Mouse (Mus musculus): ENCODE measurements around the gene Gm17334.

Gene Gm17334

GRCm38 (mm10) chr11:53747985-53748384 is 25.0 kb downstream of the Gm17334 start:
- DNase-seq (ENCODE audit: low spot score) = no peak

GRCm38 (mm10) chr11:53745260-53745659 is 27.7 kb downstream of the Gm17334 start:
- DNase-seq (ENCODE audit: low spot score) = no peak

- no peak for DNase-seq (ENCODE audit: low spot score)
Measured at GRCm38 (mm10) chr11:53742353-53742752, 30.6 kb downstream of the Gm17334 start.

- no peak for DNase-seq (ENCODE audit: low spot score)
Measured at GRCm38 (mm10) chr11:53737573-53737946, 35.4 kb downstream of the Gm17334 start.

GRCm38 (mm10) chr11:53736771-53737572 is 36.0 kb downstream of the Gm17334 start:
- DNase-seq (ENCODE audit: low spot score) = peak; percentile 49

- DNase-seq (ENCODE audit: low spot score) = peak; percentile 24
Measured at GRCm38 (mm10) chr11:53735682-53736245, 37.2 kb downstream of the Gm17334 start.

GRCm38 (mm10) chr11:53734970-53735681 is 37.9 kb downstream of the Gm17334 start:
- no peak for DNase-seq (ENCODE audit: low spot score)

- DNase-seq (ENCODE audit: low spot score) = no peak
Measured at GRCm38 (mm10) chr11:53734431-53734830, 38.6 kb downstream of the Gm17334 start.

- DNase-seq (ENCODE audit: low spot score) = no peak
Measured at GRCm38 (mm10) chr11:53733824-53734223, 39.2 kb downstream of the Gm17334 start.

GRCm38 (mm10) chr11:53732244-53732643 is 40.7 kb downstream of the Gm17334 start:
- DNase-seq (ENCODE audit: low spot score) = no peak

- DNase-seq (ENCODE audit: low spot score) = no peak
Measured at GRCm38 (mm10) chr11:53731457-53731856, 41.5 kb downstream of the Gm17334 start.
